Mouse (Mus musculus) neural tube, embryonic 15.5 days (tissue): ENCODE measurements around the gene Gm7233. TPM values are rescaled to one million over a fixed set of nuclear protein-coding genes. Genes with fewer than 3 reads are reported as not detected.
"Not testable (repeated sequence)": the region's sequence is repeated elsewhere in the genome, so short reads cannot be mapped to it uniquely, and the experiment has no call there.

Source experiments
- ATAC-seq: fragments of 200-750 bp; cut with Nextera tagmentation; 2 replicates; pipeline ENCODE4 v1.8.0; 2017; ENCODE audit warnings: mild to moderate bottlenecking, moderate TSS enrichment, moderate library complexity; ENCODE audit not compliant: low FRiP score
- H3K27ac ChIP-seq: fragments of 300-500 bp; sonication (generic); replicated peaks from 2 replicates; pipeline ENCODE4 v1.5.1; 2015; ENCODE audit warnings: mild to moderate bottlenecking, inconsistent platforms
- H3K27me3 ChIP-seq: fragments of 300-500 bp; sonication (generic); replicated peaks from 2 replicates; pipeline ENCODE4 v1.6.1; 2015; ENCODE audit warnings: inconsistent platforms
- H3K36me3 ChIP-seq: fragments of 300-500 bp; sonication (generic); 2 replicates; pipeline ENCODE4 v1.6.1; 2015; ENCODE audit warnings: inconsistent platforms
- H3K4me1 ChIP-seq: fragments of 300-500 bp; sonication (generic); 2 replicates; pipeline ENCODE4 v1.6.1; 2015; ENCODE audit warnings: inconsistent platforms
- H3K4me2 ChIP-seq: fragments of 300-500 bp; sonication (generic); 2 replicates; pipeline ENCODE4 v1.6.1; 2015; ENCODE audit warnings: inconsistent platforms, mild to moderate bottlenecking, moderate library complexity
- H3K4me3 ChIP-seq: fragments of 300-500 bp; sonication (generic); replicated peaks from 2 replicates; pipeline ENCODE4 v1.5.1; 2015; ENCODE audit warnings: mild to moderate bottlenecking, inconsistent platforms
- H3K9ac ChIP-seq: fragments of 300-500 bp; sonication (generic); replicated peaks from 2 replicates; pipeline ENCODE4 v1.6.1; 2015; ENCODE audit warnings: mild to moderate bottlenecking, inconsistent platforms
- H3K9me3 ChIP-seq: fragments of 300-500 bp; sonication (generic); replicated peaks from 2 replicates; pipeline ENCODE4 v1.6.1; 2016; ENCODE audit warnings: inconsistent platforms
- WGBS: fragments of 180-500 bp; shearing (Covaris S2); methylation state at CpG from one replicate; pipeline ENCODE4 v1.1.7; 2015; ENCODE audit warnings: mixed read lengths; 5-methylcytosine and 5-hydroxymethylcytosine counted together
- polyA plus RNA-seq: library from polyadenylated mRNA; unstranded; fragments of >200 nt; fragmentation: Nextera tagmentation; extraction: Ambion mirVana; gene quantifications from 2 replicates; pipeline ENCODE4 v1.2.1, GENCODE M21; 2015

The Gm7233 gene
- 0.15 TPM in 1 of 2 replicates, not detected in the other for polyA plus RNA-seq

DNA sequence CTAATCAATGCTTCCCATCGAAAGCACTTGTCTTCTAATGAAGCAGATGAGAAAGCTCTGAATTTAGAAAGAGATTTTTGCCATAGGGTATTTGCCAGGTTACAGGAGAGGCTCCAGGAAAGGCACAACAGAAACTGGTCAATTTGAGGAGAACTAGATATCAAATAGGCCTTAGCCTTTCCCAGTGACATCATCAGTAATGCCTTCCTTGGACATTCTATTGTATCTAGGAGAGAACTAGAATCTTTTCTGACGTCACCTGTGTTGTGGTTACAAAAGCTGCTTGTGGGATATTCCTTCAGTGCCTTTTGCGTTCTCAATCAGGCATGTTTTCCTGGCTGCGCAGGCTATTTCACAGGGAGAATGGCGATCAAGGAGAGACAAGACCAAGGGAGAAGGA lies at the start of gene Gm7233:
Gene Gm7233 (plus strand): TSS at position 301 of the 400 bp plus-strand sequence.
- H3K36me3 ChIP-seq, H3K9ac ChIP-seq, H3K27ac ChIP-seq, H3K4me3 ChIP-seq, ATAC-seq, H3K9me3 ChIP-seq, H3K4me2 ChIP-seq, H3K27me3 ChIP-seq, H3K4me1 ChIP-seq: not testable (repeated sequence)
- WGBS: 85% methylated on average over 5 of the region's 5 CpGs

GRCm38 (mm10) chr14:43167189-43167588 lies 12.5 kb upstream of the Gm7233 start:
- 81% methylated on average over 4 of the region's 4 CpGs for WGBS
- H3K4me2 ChIP-seq, H3K27me3 ChIP-seq, H3K9me3 ChIP-seq, H3K27ac ChIP-seq, H3K4me1 ChIP-seq, ATAC-seq, H3K4me3 ChIP-seq, H3K36me3 ChIP-seq, H3K9ac ChIP-seq: not testable (repeated sequence)

GRCm38 (mm10) chr14:43167942-43168341 lies 11.7 kb upstream of the Gm7233 start:
- not testable (repeated sequence) for H3K36me3 ChIP-seq, H3K4me1 ChIP-seq, ATAC-seq

GRCm38 (mm10) chr14:43168573-43169170 lies 11.0 kb upstream of the Gm7233 start:
- H3K36me3 ChIP-seq, H3K4me3 ChIP-seq, H3K9ac ChIP-seq, H3K4me1 ChIP-seq, H3K27me3 ChIP-seq, H3K9me3 ChIP-seq, H3K27ac ChIP-seq, H3K4me2 ChIP-seq: not testable (repeated sequence)
- 7% methylated on average over 1 of the region's 10 CpGs for whole genome bisulfite sequencing
- ATAC-seq: peak; percentile 63; the same call in 1 of the 2 replicates

More at GRCm38 (mm10) chr14:43167942-43168341, 11.7 kb upstream of the Gm7233 start:
- H3K9me3 ChIP-seq, H3K4me2 ChIP-seq, H3K4me3 ChIP-seq, H3K27me3 ChIP-seq, H3K9ac ChIP-seq, H3K27ac ChIP-seq: not testable (repeated sequence)
- WGBS: no CpG with 5 or more reads among the region's 10 CpGs

DNA sequence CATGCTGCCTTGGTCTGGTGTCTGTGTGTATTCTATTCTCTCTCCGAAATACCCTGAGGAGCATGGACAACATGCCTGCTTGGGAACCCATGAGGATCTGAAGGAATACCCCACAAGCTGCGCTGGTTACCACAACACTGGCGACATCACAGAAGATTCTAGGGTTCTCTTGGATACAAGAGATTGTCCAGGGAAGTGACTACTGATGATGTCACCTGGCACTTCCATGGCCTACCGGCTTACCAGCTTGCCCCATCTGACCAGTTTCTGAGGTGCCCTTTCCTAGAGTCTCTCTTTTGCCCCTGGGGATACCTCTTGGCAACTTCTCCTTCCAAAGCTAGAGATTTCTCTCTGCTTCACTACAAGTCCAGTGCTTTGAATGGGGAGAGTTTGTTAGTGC lies 55.5 kb downstream of the Gm7233 start, which contains the start of gene Gm8122:
Gene Gm8122 (minus strand): TSS at position 101 of the 400 bp plus-strand sequence.
- not testable (repeated sequence) for H3K4me3 ChIP-seq, H3K4me2 ChIP-seq, H3K9me3 ChIP-seq, H3K4me1 ChIP-seq, H3K36me3 ChIP-seq, H3K9ac ChIP-seq, H3K27me3 ChIP-seq, ATAC-seq, H3K27ac ChIP-seq
- 89% methylated on average over 3 of the region's 4 CpGs for WGBS

Other genes starting within 250 kb of the Gm7233 start
- not detected in 2 replicates for gene Gm8082, start 186.2 kb upstream of the Gm7233 start, polyA plus RNA-seq
- gene Gm10376, start 164.2 kb upstream of the Gm7233 start, polyA plus RNA-seq: not detected in 2 replicates
- gene Gm8094, start 103.2 kb upstream of the Gm7233 start, polyA plus RNA-seq: not detected in 2 replicates
- gene Gm8104, start 79.3 kb upstream of the Gm7233 start, polyA plus RNA-seq: 0.20 TPM in 1 of 2 replicates, not detected in the other
- gene Gm8122, start 55.4 kb downstream of the Gm7233 start, polyA plus RNA-seq: not detected in 2 replicates
- gene Gm8126, start 78.8 kb downstream of the Gm7233 start, polyA plus RNA-seq: not detected in 2 replicates
- not detected in 2 replicates for gene Gm9732, start 95.2 kb downstream of the Gm7233 start, polyA plus RNA-seq
- gene Gm8127, start 114.0 kb downstream of the Gm7233 start, polyA plus RNA-seq: not detected in 2 replicates
- gene 1700001F09Rik, start 167.9 kb downstream of the Gm7233 start, polyA plus RNA-seq: 0.20 TPM in 1 of 2 replicates, not detected in the other
- not detected in 2 replicates for gene Gm8138, start 236.5 kb downstream of the Gm7233 start, polyA plus RNA-seq